Mouse (Mus musculus) brown adipose tissue, adult 24 weeks (tissue): Measurements from ENCODE around the gene Myh6. TPM values are rescaled to one million over a fixed set of nuclear protein-coding genes. Genes with fewer than 3 reads are reported as not detected.
A peak's percentile ranks its signal among the peaks of the same experiment; 100 is the strongest.

Source experiments
- H3K27ac ChIP-seq: fragments of 200-500 bp; replicated peaks from 2 replicates; pipeline ENCODE4 v1.5.1; 2012; ENCODE audit warnings: low read depth, mild to moderate bottlenecking, low read length
- H3K4me1 ChIP-seq: fragments of 200-500 bp; 2 replicates; pipeline ENCODE4 v1.6.1; 2012; ENCODE audit warnings: low read length, mixed read lengths; ENCODE audit not compliant: control insufficient read depth, insufficient read depth, insufficient read length
- H3K4me3 ChIP-seq: fragments of 200-500 bp; 2 replicates; pipeline ENCODE4 v1.5.1; 2012; ENCODE audit warnings: low read depth, mild to moderate bottlenecking, low read length, moderate library complexity; ENCODE audit not compliant: insufficient read depth
- polyA plus RNA-seq: library from polyadenylated mRNA; stranded (reverse); fragments of >200 nt; gene quantifications from 2 replicates; pipeline ENCODE4 v1.2.4, GENCODE M21; 2012; ENCODE audit not compliant: missing spikeins, insufficient read depth, insufficient read length

Myh6 gene
- polyA plus RNA-seq, 1 experiment, result not detected

- Histone ChIP-seq H3K4me1 (no peaks in the 10 kb centered on the region), H3K27ac (no peak overlapping the region), H3K4me3 (no peak overlapping the region)
Measured at GRCm38 (mm10) chr14:54937361-54938182, 29.2 kb downstream of the Myh6 start.

- no peak overlapping the region for H3K4me3 ChIP-seq
- no peaks in the 10 kb centered on the region for H3K4me1 ChIP-seq
- H3K27ac ChIP-seq, result no peak overlapping the region
Measured at GRCm38 (mm10) chr14:54936831-54937160, 29.9 kb downstream of the Myh6 start.

GRCm38 (mm10) chr14:54935904-54936830, 30.6 kb downstream of the Myh6 start, which contains the start of gene Cmtm5:
Cmtm5 (plus strand) TSS chr14:54936261.
- no peak within 1 kb of the TSS for H3K4me3 ChIP-seq
- no peaks in the 10 kb centered on the region for H3K4me1 ChIP-seq
- H3K27ac ChIP-seq, result no peak within 1 kb of the TSS

GRCm38 (mm10) chr14:54932645-54933150, 34.0 kb downstream of the Myh6 start, which contains the start of gene Il25:
Il25 (plus strand) TSS chr14:54932695.
- H3K4me3 ChIP-seq, result no peak within 1 kb of the TSS
- no peak within 1 kb of the TSS for H3K27ac ChIP-seq

GRCm38 (mm10) chr14:54930431-54930830, 36.3 kb downstream of the Myh6 start:
- Histone ChIP-seq H3K4me3 (no peak overlapping the region), H3K27ac (no peak overlapping the region), H3K4me1 (no peaks in the 10 kb centered on the region)

More at GRCm38 (mm10) chr14:54932645-54933150, 34.0 kb downstream of the Myh6 start, which contains the start of gene Il25:
- H3K4me1 ChIP-seq, result no peaks in the 10 kb centered on the region

GRCm38 (mm10) chr14:54929801-54930200, 36.9 kb downstream of the Myh6 start:
- Histone ChIP-seq H3K27ac (no peak overlapping the region), H3K4me1 (no peaks in the 10 kb centered on the region), H3K4me3 (no peak overlapping the region)

GRCm38 (mm10) chr14:54927296-54927695, 39.4 kb downstream of the Myh6 start:
- Histone ChIP-seq H3K4me3 (no peak overlapping the region), H3K27ac (no peak overlapping the region)

GRCm38 (mm10) chr14:54926401-54927158, 40.1 kb downstream of the Myh6 start:
- H3K4me3 ChIP-seq, result peak overlapping the region; percentile 57
- H3K27ac ChIP-seq, result 0 out of 2 replicates have a peak overlapping the region, but pooled peaks have one; percentile 12
- no peaks in the 10 kb centered on the region for H3K4me1 ChIP-seq

More at GRCm38 (mm10) chr14:54927296-54927695, 39.4 kb downstream of the Myh6 start:
- no peaks in the 10 kb centered on the region for H3K4me1 ChIP-seq

GRCm38 (mm10) chr14:54925349-54926342, 41.1 kb downstream of the Myh6 start, which contains the start of gene Efs:
Efs (minus strand) TSS chr14:54926126.
- H3K27ac ChIP-seq, result peak within 1 kb of the TSS; percentile 48
- no peaks in the 10 kb centered on the region for H3K4me1 ChIP-seq
- H3K4me3 ChIP-seq, result peak within 1 kb of the TSS; percentile 57

- peak overlapping the region; percentile 19; the same call in 1 of the 2 replicates for H3K27ac ChIP-seq
- H3K4me1 ChIP-seq, result no peaks in the 10 kb centered on the region
- H3K4me3 ChIP-seq, result peak overlapping the region; percentile 57
Measured at GRCm38 (mm10) chr14:54924641-54925348, 41.9 kb downstream of the Myh6 start.

- H3K4me3 ChIP-seq, result no peak overlapping the region
- no peaks in the 10 kb centered on the region for H3K4me1 ChIP-seq
- H3K27ac ChIP-seq, result no peak overlapping the region
Measured at GRCm38 (mm10) chr14:54920076-54920685, 46.5 kb downstream of the Myh6 start.

GRCm38 (mm10) chr14:54913343-54913742, 53.4 kb downstream of the Myh6 start:
- Histone ChIP-seq H3K27ac (no peak overlapping the region), H3K4me3 (peak overlapping the region; percentile 96), H3K4me1 (peaks cover 3% of the 10 kb centered on the region; the same call in 1 of the 2 replicates)
